Mouse (Mus musculus) cerebellum, adult 2 months (tissue): ENCODE measurements around the gene Anp32a. TPM values are rescaled to one million over a fixed set of nuclear protein-coding genes. Genes with fewer than 3 reads are reported as not detected.
A peak's percentile ranks its signal among the peaks of the same experiment; 100 is the strongest.

Source experiments
- DNase-seq, 2 experiments: peaks; one replicate each; pipeline ENCODE4 v3.0.0; 2021
- H3K27ac ChIP-seq: fragments of 200-500 bp; 2 replicates; pipeline ENCODE4 v1.5.1; 2012; ENCODE audit warnings: low read length, control low read depth, inconsistent platforms; ENCODE audit not compliant: insufficient read depth
- H3K27me3 ChIP-seq: fragments of 200-500 bp; 2 replicates; pipeline ENCODE4 v1.6.1; 2012; ENCODE audit warnings: inconsistent platforms, mild to moderate bottlenecking, low read length, moderate library complexity; ENCODE audit not compliant: control insufficient read depth, insufficient read depth
- H3K4me1 ChIP-seq: fragments of 200-500 bp; 2 replicates; pipeline ENCODE4 v1.6.1; 2011; ENCODE audit warnings: low read length; ENCODE audit not compliant: control insufficient read depth, insufficient read depth
- H3K4me3 ChIP-seq: fragments of 200-500 bp; replicated peaks from 2 replicates; pipeline ENCODE3; 2011; ENCODE audit warnings: mild to moderate bottlenecking, low read depth, low read length, control low read depth; ENCODE audit not compliant: insufficient read depth
- CTCF ChIP-seq: fragments of 200-500 bp; IDR thresholded peaks from 2 replicates; pipeline ENCODE4 v1.5.1; 2011; ENCODE audit warnings: low read depth, mild to moderate bottlenecking, control low read depth, low read length, moderate library complexity, borderline replicate concordance; ENCODE audit not compliant: insufficient read depth
- POLR2A ChIP-seq: fragments of 200-500 bp; IDR thresholded peaks from 2 replicates; pipeline ENCODE4 v1.6.1; 2011; ENCODE audit warnings: low read length, control low read depth, borderline replicate concordance; ENCODE audit not compliant: insufficient read depth
- WGBS: fragments of 180-500 bp; shearing (Covaris S2); methylation state at CpG from one replicate; pipeline ENCODE4 v1.1.7; 2018; 5-methylcytosine and 5-hydroxymethylcytosine counted together
- polyA plus RNA-seq: library from polyadenylated mRNA; depleted of rRNA; stranded (reverse); fragments of >200 nt; gene quantifications from 2 replicates; pipeline ENCODE4 v1.2.3, GENCODE M21; 2012

The Anp32a gene
- polyA plus RNA-seq, 1 experiment, result 445 TPM

GRCm38 (mm10) chr9:62343192-62343903, 2.3 kb downstream of the Anp32a start:
- peak; percentile 74 to 79 for DNase-seq
- under 1% methylated on average over 51 of the region's 56 CpGs for WGBS
- no peak for TF ChIP-seq POLR2A
- no peak for TF ChIP-seq CTCF

GRCm38 (mm10) chr9:62343904-62344491, 2.9 kb downstream of the Anp32a start:
- Histone ChIP-seq H3K4me3 (peak overlapping the region; percentile 76), H3K27me3 (no peaks in the 10 kb centered on the region), H3K4me1 (peaks cover 16% of the 10 kb centered on the region), H3K27ac (peak overlapping the region; percentile 96)
- peak; percentile 67 to 75 for DNase-seq
- TF ChIP-seq POLR2A (no peak), CTCF (no peak)
- WGBS, result under 1% methylated on average over 52 of the region's 52 CpGs

More at GRCm38 (mm10) chr9:62343192-62343903, 2.3 kb downstream of the Anp32a start:
- Histone ChIP-seq H3K4me1 (peaks cover 20% of the 10 kb centered on the region), H3K4me3 (peak overlapping the region; percentile 76), H3K27ac (peak overlapping the region; percentile 96), H3K27me3 (no peaks in the 10 kb centered on the region)

GRCm38 (mm10) chr9:62344545-62344944, 3.5 kb downstream of the Anp32a start:
- peaks cover 17% of the 10 kb centered on the region for H3K4me1 ChIP-seq
- no peaks in the 10 kb centered on the region for H3K27me3 ChIP-seq
- WGBS, result under 1% methylated on average over 26 of the region's 26 CpGs
- TF ChIP-seq CTCF (no peak), POLR2A (peak; percentile 29; the same call in 1 of the 2 replicates)
- H3K4me3 ChIP-seq, result peak overlapping the region; percentile 76
- peak overlapping the region; percentile 96 for H3K27ac ChIP-seq
- peak; percentile 74 to 77 for DNase-seq

- Histone ChIP-seq H3K4me3 (peak overlapping the region; percentile 76), H3K27me3 (no peaks in the 10 kb centered on the region), H3K27ac (peak overlapping the region; percentile 19), H3K4me1 (peaks cover 16% of the 10 kb centered on the region)
- 2% methylated on average over 11 of the region's 11 CpGs for WGBS
- DNase-seq, result peak in 1 of 2 experiments; percentile 54
- TF ChIP-seq CTCF, result no peak
- no peak for TF ChIP-seq POLR2A
Measured at GRCm38 (mm10) chr9:62345081-62345481, 4.0 kb downstream of the Anp32a start.

- Histone ChIP-seq H3K27ac (peak overlapping the region; percentile 37; the same call in 1 of the 2 replicates), H3K4me1 (peaks cover 18% of the 10 kb centered on the region), H3K4me3 (peak overlapping the region; percentile 76), H3K27me3 (no peaks in the 10 kb centered on the region)
- no peak for TF ChIP-seq POLR2A
- no peak for TF ChIP-seq CTCF
- DNase-seq, result peak in 1 of 2 experiments; percentile 36
- 8% methylated on average over 9 of the region's 9 CpGs for WGBS
Measured at GRCm38 (mm10) chr9:62345633-62346387, 4.7 kb downstream of the Anp32a start.

GRCm38 (mm10) chr9:62346388-62346679, 5.2 kb downstream of the Anp32a start:
- peak in 1 of 2 experiments; percentile 29 for DNase-seq
- Histone ChIP-seq H3K27me3 (no peaks in the 10 kb centered on the region), H3K4me1 (peaks cover 18% of the 10 kb centered on the region), H3K4me3 (peak overlapping the region; percentile 21), H3K27ac (no peak overlapping the region)
- 32% methylated on average over 6 of the region's 6 CpGs for WGBS
- TF ChIP-seq CTCF (no peak), POLR2A (no peak)

GRCm38 (mm10) chr9:62347201-62347600, 6.1 kb downstream of the Anp32a start:
- Histone ChIP-seq H3K4me3 (no peak overlapping the region), H3K27ac (no peak overlapping the region), H3K27me3 (no peaks in the 10 kb centered on the region), H3K4me1 (peaks cover 21% of the 10 kb centered on the region)
- 20% methylated on average over 5 of the region's 5 CpGs for WGBS
- DNase-seq, result peak in 1 of 2 experiments; percentile 31
- TF ChIP-seq POLR2A, result no peak
- no peak for TF ChIP-seq CTCF
